Mouse (Mus musculus): ENCODE results near the gene Trmt1l.
"Not testable (repeated sequence)": the region's sequence is repeated elsewhere in the genome, so short reads cannot be mapped to it uniquely, and the experiment has no call there.

Trmt1l gene

GRCm38 (mm10) chr1:151428263-151429221 is at the start of gene Trmt1l, which contains the start of gene Swt1:
Gene Trmt1l (plus strand): TSS chr1:151428542.
Gene Swt1 (minus strand): TSS chr1:151428455.
- DNase-seq (ENCODE audit: low spot score): peak; percentile 96

- peak; percentile 51 for DNase-seq (ENCODE audit: low spot score)
Measured at GRCm38 (mm10) chr1:151390029-151390428, 38.3 kb upstream of the Trmt1l start.

GRCm38 (mm10) chr1:151409827-151410226 is 18.5 kb upstream of the Trmt1l start:
- no peak for DNase-seq (ENCODE audit: low spot score)

GRCm38 (mm10) chr1:151422178-151422577 is 6.2 kb upstream of the Trmt1l start:
- DNase-seq (ENCODE audit: low spot score): no peak

GRCm38 (mm10) chr1:151426947-151427600 is 1.3 kb upstream of the Trmt1l start:
- no peak for DNase-seq (ENCODE audit: low spot score)

GRCm38 (mm10) chr1:151427888-151428262 is 467 bp upstream of the Trmt1l start:
- no peak for DNase-seq (ENCODE audit: low spot score)

GRCm38 (mm10) chr1:151429316-151429715 is 974 bp downstream of the Trmt1l start:
- no peak for DNase-seq (ENCODE audit: low spot score)

- DNase-seq (ENCODE audit: low spot score): no peak
Measured at GRCm38 (mm10) chr1:151435431-151435830, 7.1 kb downstream of the Trmt1l start.

- DNase-seq (ENCODE audit: low spot score): no peak
Measured at GRCm38 (mm10) chr1:151449866-151450265, 21.5 kb downstream of the Trmt1l start.

- DNase-seq (ENCODE audit: low spot score): no peak
Measured at GRCm38 (mm10) chr1:151450851-151451250, 22.5 kb downstream of the Trmt1l start.

GRCm38 (mm10) chr1:151451946-151452345 is 23.6 kb downstream of the Trmt1l start:
- DNase-seq (ENCODE audit: low spot score): no peak

- no peak for DNase-seq (ENCODE audit: low spot score)
Measured at GRCm38 (mm10) chr1:151457087-151457486, 28.7 kb downstream of the Trmt1l start.

- peak; percentile 48 for DNase-seq (ENCODE audit: low spot score)
Measured at GRCm38 (mm10) chr1:151461265-151461664, 32.9 kb downstream of the Trmt1l start.

GRCm38 (mm10) chr1:151464914-151465313 is 36.6 kb downstream of the Trmt1l start:
- DNase-seq (ENCODE audit: low spot score): no peak

- no peak for DNase-seq (ENCODE audit: low spot score)
Measured at GRCm38 (mm10) chr1:151466571-151466970, 38.2 kb downstream of the Trmt1l start.

- DNase-seq (ENCODE audit: low spot score): no peak
Measured at GRCm38 (mm10) chr1:151471429-151471828, 43.1 kb downstream of the Trmt1l start.

- not testable (repeated sequence) for DNase-seq (ENCODE audit: low spot score)
Measured at GRCm38 (mm10) chr1:151472386-151472785, 44.0 kb downstream of the Trmt1l start.

- no peak for DNase-seq (ENCODE audit: low spot score)
Measured at GRCm38 (mm10) chr1:151482497-151482896, 54.2 kb downstream of the Trmt1l start.

- no peak for DNase-seq (ENCODE audit: low spot score)
Measured at GRCm38 (mm10) chr1:151483568-151483967, 55.2 kb downstream of the Trmt1l start.

GRCm38 (mm10) chr1:151484754-151485153 is 56.4 kb downstream of the Trmt1l start:
- DNase-seq (ENCODE audit: low spot score): no peak

- no peak for DNase-seq (ENCODE audit: low spot score)
Measured at GRCm38 (mm10) chr1:151489806-151490205, 61.5 kb downstream of the Trmt1l start.

- DNase-seq (ENCODE audit: low spot score): no peak
Measured at GRCm38 (mm10) chr1:151492419-151492818, 64.1 kb downstream of the Trmt1l start.

- DNase-seq (ENCODE audit: low spot score): no peak
Measured at GRCm38 (mm10) chr1:151493826-151494225, 65.5 kb downstream of the Trmt1l start.

All from testis, postnatal 10 days (tissue).